Mouse (Mus musculus) C2C12 (cell line): ENCODE data around the gene Usp8.

Source experiments
- CEBPB ChIP-seq: IDR thresholded peaks from one replicate; pipeline ENCODE4 v1.6.1; 2011; ENCODE audit warnings: low read depth, mild to moderate bottlenecking, control low read depth, moderate library complexity
- CTCF ChIP-seq: IDR thresholded peaks from one replicate; pipeline ENCODE4 v1.5.1; 2011; ENCODE audit not compliant: control insufficient read depth, insufficient read depth, insufficient read length
- MYOG ChIP-seq: IDR thresholded peaks from one replicate; pipeline ENCODE4 v1.6.1; 2011; ENCODE audit not compliant: control insufficient read depth, insufficient read length; ENCODE audit errors: extremely low read depth
- USF1 ChIP-seq: IDR thresholded peaks from one replicate; pipeline ENCODE4 v1.6.1; 2011; ENCODE audit warnings: low read depth, mild to moderate bottlenecking, control low read depth, moderate library complexity

GRCm38 (mm10) chr2:126776416-126776815, 69.3 kb downstream of the Usp8 start:
- TF ChIP-seq USF1 (no peak), CTCF (no peak), CEBPB (no peak), MYOG (no peak)
